ENCODE assay signal across 14 mouse cellular contexts in the genomic region with DNA sequence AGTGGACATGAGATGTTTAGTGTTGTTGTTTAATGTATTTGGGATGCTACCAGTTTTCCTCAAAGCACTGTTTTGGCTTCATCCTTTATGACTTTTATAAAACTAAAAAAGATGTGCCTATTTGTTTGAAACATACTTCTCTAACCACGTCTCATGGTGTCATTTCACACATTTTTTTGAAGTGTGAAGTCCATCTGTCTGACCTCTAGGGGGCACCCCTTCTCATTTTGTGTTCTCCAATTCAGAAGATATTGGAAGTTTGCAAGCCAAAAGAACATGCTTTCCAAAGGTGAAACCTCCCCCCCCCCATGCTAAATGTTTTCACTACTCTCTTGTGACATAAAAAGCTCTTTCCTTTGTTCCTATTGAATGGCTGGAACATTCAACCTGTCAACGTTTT.
DNase-seq lines count a peak whose midpoint lies in the region; ATAC-seq and TF ChIP-seq lines count a peak whose summit lies in the region.
"Had no signal": no experiment of that assay in that cellular context is flagged by ENCODE, and none has a peak within 500 bp of the region (broad histone marks: within the 10 kb centered on the region; RNA-seq: fewer than 3 reads in every experiment).

No protein-coding gene starts in this region.

- no peak for ATAC-seq in intestine, postnatal 0 days
- ATAC-seq in intestine, embryonic 15.5 days, result no peak
- no peak for ATAC-seq in lung, postnatal 0 days
- ATAC-seq in Patski, result no peak
- ATAC-seq in stomach, postnatal 0 days (ENCODE audit: low FRiP score, low TSS enrichment), result no peak
- no peak for ATAC-seq in forebrain, embryonic 11.5 days (replicated peaks; ENCODE audit: low FRiP score)
- ATAC-seq: hindbrain, embryonic 16.5 days had no signal

- H3K27ac ChIP-seq in intestine, postnatal 0 days (ENCODE audit: low read depth, low read length), result no peak overlapping the region
- H3K27ac ChIP-seq in intestine, embryonic 15.5 days, result no peak overlapping the region
- H3K27ac ChIP-seq in lung, postnatal 0 days (ENCODE audit: low read length), result no peak overlapping the region
- no peak overlapping the region for H3K27ac ChIP-seq in stomach, postnatal 0 days (replicated peaks)
- H3K27ac ChIP-seq in forebrain, embryonic 11.5 days (ENCODE audit: low read depth, low read length), result no peak overlapping the region
- H3K27ac ChIP-seq: embryonic facial prominence, embryonic 12.5 days; forebrain, embryonic 10.5 days; limb, embryonic 15.5 days; lung, embryonic 15.5 days; midbrain, embryonic 12.5 days had no signal

- CTCF ChIA-PET in Patski (lab: Charles Lee), result interaction anchor here (1.0 kb wide), 1 partner anchor 10 kb away, joined by 3 read pairs; no protein-coding TSS in a partner anchor

- no peak for TF ChIP-seq EP300 in lung, postnatal 0 days (IDR thresholded peaks at IDR 0.05)
- TF ChIP-seq EP300 in stomach, postnatal 0 days (optimal IDR thresholded peaks at IDR 0.05), result no peak

- no peaks in the 10 kb centered on the region for H3K27me3 ChIP-seq in intestine, postnatal 0 days (replicated peaks; ENCODE audit: control insufficient read depth, insufficient read depth, low read length)
- H3K27me3 ChIP-seq in intestine, embryonic 15.5 days (replicated peaks), result no peaks in the 10 kb centered on the region
- no peaks in the 10 kb centered on the region for H3K27me3 ChIP-seq in lung, postnatal 0 days (replicated peaks; ENCODE audit: insufficient read depth, low read length)
- H3K27me3 ChIP-seq in Patski, result no peaks in the 10 kb centered on the region
- H3K27me3 ChIP-seq in stomach, postnatal 0 days (ENCODE audit: control insufficient read depth, insufficient read depth, low read length), result no peaks in the 10 kb centered on the region
- H3K27me3 ChIP-seq in forebrain, embryonic 11.5 days (ENCODE audit: control insufficient read depth, insufficient read depth, low read length), result no peaks in the 10 kb centered on the region
- H3K27me3 ChIP-seq: embryonic facial prominence, embryonic 12.5 days; limb, embryonic 15.5 days; lung, embryonic 15.5 days; midbrain, embryonic 12.5 days had no signal

- in situ Hi-C loops in Patski (cut with MboI; ENCODE audit: low pct_unique_long_range_greater_than_20kb), result no loop called here

- DNase-seq in lung, postnatal 0 days (ENCODE audit: low spot score), result peak; percentile 9
- no peak for DNase-seq in lung, postnatal 10 days
- DNase-seq in Patski (ENCODE audit: low read depth, low spot score), result no peak
- DNase-seq in stomach, postnatal 0 days (ENCODE audit: low spot score), result no peak
- no peak for DNase-seq in forebrain, embryonic 11.5 days (ENCODE audit: low spot score)
- DNase-seq: thymus, adult 18-20 months had no signal

- no peaks in the 10 kb centered on the region for H3K4me1 ChIP-seq in intestine, postnatal 0 days (replicated peaks; ENCODE audit: control insufficient read depth, insufficient read depth, low read length)
- H3K4me1 ChIP-seq in intestine, embryonic 15.5 days (replicated peaks), result no peaks in the 10 kb centered on the region
- no peaks in the 10 kb centered on the region for H3K4me1 ChIP-seq in lung, postnatal 0 days (ENCODE audit: insufficient read depth, low read depth, low read length)
- no peaks in the 10 kb centered on the region for H3K4me1 ChIP-seq in stomach, postnatal 0 days (replicated peaks; ENCODE audit: control insufficient read depth, insufficient read depth)
- no peaks in the 10 kb centered on the region for H3K4me1 ChIP-seq in forebrain, embryonic 11.5 days (replicated peaks; ENCODE audit: control insufficient read depth, insufficient read depth, low read length)
- H3K4me1 ChIP-seq: lung, embryonic 15.5 days; midbrain, embryonic 12.5 days had no signal

- H3K4me2 ChIP-seq in intestine, postnatal 0 days (replicated peaks; ENCODE audit: low read depth), result no peak overlapping the region
- no peak overlapping the region for H3K4me2 ChIP-seq in intestine, embryonic 15.5 days (replicated peaks)
- no peak overlapping the region for H3K4me2 ChIP-seq in lung, postnatal 0 days (replicated peaks; ENCODE audit: low read depth, low read length)
- H3K4me2 ChIP-seq in stomach, postnatal 0 days (replicated peaks; ENCODE audit: low read depth), result no peak overlapping the region
- no peak overlapping the region for H3K4me2 ChIP-seq in forebrain, embryonic 11.5 days (ENCODE audit: low read depth, low read length, severe bottlenecking)
- H3K4me2 ChIP-seq: embryonic facial prominence, embryonic 12.5 days; limb, embryonic 15.5 days; lung, embryonic 15.5 days; midbrain, embryonic 12.5 days had no signal

- TF ChIP-seq CTCF in intestine, postnatal 0 days (IDR thresholded peaks at IDR 0.05; ENCODE audit: low read depth), result peak; percentile 49
- TF ChIP-seq CTCF in lung, postnatal 0 days (IDR thresholded peaks at IDR 0.05), result peak; percentile 47
- peak; percentile 29 for TF ChIP-seq CTCF in Patski (IDR thresholded peaks at IDR 0.05)
- TF ChIP-seq CTCF in stomach, postnatal 0 days (IDR thresholded peaks at IDR 0.05; ENCODE audit: low read depth), result peak; percentile 46

- no peaks in the 10 kb centered on the region for H3K9me3 ChIP-seq in intestine, postnatal 0 days (ENCODE audit: control insufficient read depth)
- H3K9me3 ChIP-seq in intestine, embryonic 15.5 days, result no peaks in the 10 kb centered on the region
- H3K9me3 ChIP-seq in lung, postnatal 0 days (ENCODE audit: low read length), result no peaks in the 10 kb centered on the region
- H3K9me3 ChIP-seq in stomach, postnatal 0 days (ENCODE audit: control insufficient read depth, low read length), result no peaks in the 10 kb centered on the region
- H3K9me3 ChIP-seq in forebrain, embryonic 11.5 days (ENCODE audit: control insufficient read depth, low read length), result no peaks in the 10 kb centered on the region
- H3K9me3 ChIP-seq: embryonic facial prominence, embryonic 12.5 days; forebrain, embryonic 10.5 days; limb, embryonic 15.5 days; lung, embryonic 15.5 days; midbrain, embryonic 12.5 days had no signal

- no peak overlapping the region for H3K9ac ChIP-seq in intestine, postnatal 0 days (ENCODE audit: low read depth, low read length)
- no peak overlapping the region for H3K9ac ChIP-seq in intestine, embryonic 15.5 days
- no peak overlapping the region for H3K9ac ChIP-seq in lung, postnatal 0 days (replicated peaks; ENCODE audit: low read depth)
- no peak overlapping the region for H3K9ac ChIP-seq in stomach, postnatal 0 days (ENCODE audit: low read length)
- H3K9ac ChIP-seq in forebrain, embryonic 11.5 days (ENCODE audit: low read length), result no peak overlapping the region
- H3K9ac ChIP-seq: embryonic facial prominence, embryonic 12.5 days; limb, embryonic 15.5 days; lung, embryonic 15.5 days; midbrain, embryonic 12.5 days had no signal

- H3K36me3 ChIP-seq in intestine, postnatal 0 days (ENCODE audit: control insufficient read depth, insufficient read depth), result no peaks in the 10 kb centered on the region
- H3K36me3 ChIP-seq in intestine, embryonic 15.5 days, result no peaks in the 10 kb centered on the region
- no peaks in the 10 kb centered on the region for H3K36me3 ChIP-seq in lung, postnatal 0 days (ENCODE audit: insufficient read depth, low read length)
- H3K36me3 ChIP-seq in stomach, postnatal 0 days (ENCODE audit: control insufficient read depth, insufficient read depth, low read length), result no peaks in the 10 kb centered on the region
- H3K36me3 ChIP-seq in forebrain, embryonic 11.5 days (ENCODE audit: control insufficient read depth, insufficient read depth, low read length), result no peaks in the 10 kb centered on the region
- H3K36me3 ChIP-seq: embryonic facial prominence, embryonic 12.5 days; forebrain, embryonic 10.5 days; limb, embryonic 15.5 days; lung, embryonic 15.5 days; midbrain, embryonic 12.5 days had no signal

- no peak overlapping the region for H3K4me3 ChIP-seq in intestine, postnatal 0 days (ENCODE audit: low read depth, low read length)
- H3K4me3 ChIP-seq in intestine, embryonic 15.5 days (replicated peaks), result no peak overlapping the region
- no peak overlapping the region for H3K4me3 ChIP-seq in lung, postnatal 0 days (ENCODE audit: low read depth, low read length)
- no peak overlapping the region for H3K4me3 ChIP-seq in stomach, postnatal 0 days (ENCODE audit: low read depth, low read length)
- no peak overlapping the region for H3K4me3 ChIP-seq in forebrain, embryonic 11.5 days (ENCODE audit: low read depth, low read length)
- H3K4me3 ChIP-seq: embryonic facial prominence, embryonic 12.5 days; forebrain, embryonic 10.5 days; limb, embryonic 15.5 days; lung, embryonic 15.5 days; midbrain, embryonic 12.5 days had no signal

- WGBS in intestine, postnatal 0 days, result 66% methylated on average over 2 of the region's 2 CpGs
- 81% methylated on average over 2 of the region's 2 CpGs for WGBS in intestine, embryonic 15.5 days
- WGBS in lung, postnatal 0 days, result 66% methylated on average over 2 of the region's 2 CpGs
- 65% methylated on average over 2 of the region's 2 CpGs for WGBS in stomach, postnatal 0 days
- WGBS in forebrain, embryonic 11.5 days, result 70% methylated on average over 2 of the region's 2 CpGs

- POLR2A ChIA-PET in Patski (lab: Charles Lee), result no interaction called here
